Mouse (Mus musculus) cerebellum, postnatal 14 days (tissue): Measurements from ENCODE around the gene Osgin1.
A peak's percentile ranks its signal among the peaks of the same experiment; 100 is the strongest.

Experiments used
- DNase-seq, 2 experiments: peaks; one replicate each; pipeline ENCODE4 v3.0.0; 2021; ENCODE audit warnings: mixed read lengths in 2 of 2

Osgin1 gene

GRCm38 (mm10) chr8:119433582-119434174 is at the start of gene Osgin1:
Gene Osgin1, plus strand, starts transcription at chr8:119434124.
- no peak for DNase-seq

GRCm38 (mm10) chr8:119384478-119384877 is 49.4 kb upstream of the Osgin1 start:
- peak; percentile 87 to 90 for DNase-seq

- no peak for DNase-seq
Observed at GRCm38 (mm10) chr8:119385854-119386253, 48.1 kb upstream of the Osgin1 start.

- no peak for DNase-seq
Observed at GRCm38 (mm10) chr8:119386988-119387387, 46.9 kb upstream of the Osgin1 start.

GRCm38 (mm10) chr8:119394097-119394496 is 39.8 kb upstream of the Osgin1 start:
- no peak for DNase-seq

- peak; percentile 96 to 98 for DNase-seq
Observed at GRCm38 (mm10) chr8:119394524-119395026, 39.3 kb upstream of the Osgin1 start, which contains the start of gene Mlycd. Gene Mlycd, plus strand, starts transcription at chr8:119394878.

- DNase-seq: peak in 1 of 2 experiments; percentile 24
Observed at GRCm38 (mm10) chr8:119395072-119395950, 38.6 kb upstream of the Osgin1 start.

- DNase-seq: no peak
Observed at GRCm38 (mm10) chr8:119398558-119398957, 35.4 kb upstream of the Osgin1 start.

GRCm38 (mm10) chr8:119399255-119399654 is 34.7 kb upstream of the Osgin1 start:
- no peak for DNase-seq

- DNase-seq: no peak
Observed at GRCm38 (mm10) chr8:119400122-119400671, 33.7 kb upstream of the Osgin1 start.

GRCm38 (mm10) chr8:119400904-119401303 is 33.0 kb upstream of the Osgin1 start:
- no peak for DNase-seq

GRCm38 (mm10) chr8:119403912-119404311 is 30.0 kb upstream of the Osgin1 start:
- no peak for DNase-seq

GRCm38 (mm10) chr8:119404648-119405047 is 29.3 kb upstream of the Osgin1 start:
- no peak for DNase-seq

- DNase-seq: no peak
Observed at GRCm38 (mm10) chr8:119408311-119408710, 25.6 kb upstream of the Osgin1 start.

GRCm38 (mm10) chr8:119412037-119412734 is 21.7 kb upstream of the Osgin1 start:
- DNase-seq: no peak

GRCm38 (mm10) chr8:119412735-119413498 is 21.0 kb upstream of the Osgin1 start:
- peak; percentile 87 to 91 for DNase-seq

GRCm38 (mm10) chr8:119413605-119414004 is 20.3 kb upstream of the Osgin1 start:
- DNase-seq: no peak

- DNase-seq: no peak
Observed at GRCm38 (mm10) chr8:119420318-119420717, 13.6 kb upstream of the Osgin1 start.

GRCm38 (mm10) chr8:119421603-119422122 is 12.3 kb upstream of the Osgin1 start:
- DNase-seq: no peak

- DNase-seq: peak in 1 of 2 experiments; percentile 50
Observed at GRCm38 (mm10) chr8:119422123-119422711, 11.7 kb upstream of the Osgin1 start.

- peak; percentile 44 to 72 for DNase-seq
Observed at GRCm38 (mm10) chr8:119423631-119424141, 10.2 kb upstream of the Osgin1 start.
